Mouse (Mus musculus): ENCODE measurements around the gene Tnfrsf19. TPM values are rescaled to one million over a fixed set of nuclear protein-coding genes. Genes with fewer than 3 reads are reported as not detected.

Tnfrsf19 gene
- polyA plus RNA-seq, 1 experiment: 4.7 TPM

- H3K4me1 ChIP-seq (ENCODE audit: control insufficient read depth, insufficient read depth, insufficient read length, low read length): no peaks in the 10 kb centered on the region
- WGBS: 76% methylated on average over 1 of the region's 1 CpGs
- TF ChIP-seq POLR2A (IDR thresholded peaks at IDR 0.05; ENCODE audit: low read depth, low read length) (no peak), CTCF (IDR thresholded peaks at IDR 0.05; ENCODE audit: extremely low read depth, insufficient read length, insufficient replicate concordance, low read depth, low read length) (no peak)
- no peaks in the 10 kb centered on the region for H3K27me3 ChIP-seq (ENCODE audit: control insufficient read depth, insufficient read depth, low read length)
- H3K27ac ChIP-seq (ENCODE audit: insufficient read depth, low read depth, low read length): no peak overlapping the region
- no peaks in the 10 kb centered on the region for H3K36me3 ChIP-seq (ENCODE audit: control insufficient read depth, insufficient read depth, low read length)
- H3K4me3 ChIP-seq (ENCODE audit: low read depth, low read length): no peak overlapping the region
Measured at GRCm38 (mm10) chr14:61022383-61022782, 23.9 kb downstream of the Tnfrsf19 start.

GRCm38 (mm10) chr14:61020968-61021367 is 25.3 kb downstream of the Tnfrsf19 start:
- WGBS: 69% methylated on average over 2 of the region's 2 CpGs
- Histone ChIP-seq H3K27ac (ENCODE audit: insufficient read depth, low read depth, low read length) (no peak overlapping the region), H3K4me1 (ENCODE audit: control insufficient read depth, insufficient read depth, insufficient read length, low read length) (no peaks in the 10 kb centered on the region), H3K27me3 (ENCODE audit: control insufficient read depth, insufficient read depth, low read length) (no peaks in the 10 kb centered on the region), H3K36me3 (ENCODE audit: control insufficient read depth, insufficient read depth, low read length) (no peaks in the 10 kb centered on the region), H3K4me3 (ENCODE audit: low read depth, low read length) (no peak overlapping the region)
- TF ChIP-seq POLR2A (IDR thresholded peaks at IDR 0.05; ENCODE audit: low read depth, low read length) (no peak), CTCF (IDR thresholded peaks at IDR 0.05; ENCODE audit: extremely low read depth, insufficient read length, insufficient replicate concordance, low read depth, low read length) (no peak)

GRCm38 (mm10) chr14:61019880-61020279 is 26.4 kb downstream of the Tnfrsf19 start:
- no peaks in the 10 kb centered on the region for H3K4me1 ChIP-seq (ENCODE audit: control insufficient read depth, insufficient read depth, insufficient read length, low read length)
- 94% methylated on average over 1 of the region's 1 CpGs for WGBS
- no peaks in the 10 kb centered on the region for H3K36me3 ChIP-seq (ENCODE audit: control insufficient read depth, insufficient read depth, low read length)
- H3K27me3 ChIP-seq (ENCODE audit: control insufficient read depth, insufficient read depth, low read length): no peaks in the 10 kb centered on the region
- H3K4me3 ChIP-seq (ENCODE audit: low read depth, low read length): no peak overlapping the region
- TF ChIP-seq CTCF (IDR thresholded peaks at IDR 0.05; ENCODE audit: extremely low read depth, insufficient read length, insufficient replicate concordance, low read depth, low read length): no peak
- no peak for TF ChIP-seq POLR2A (IDR thresholded peaks at IDR 0.05; ENCODE audit: low read depth, low read length)
- H3K27ac ChIP-seq (ENCODE audit: insufficient read depth, low read depth, low read length): no peak overlapping the region

- TF ChIP-seq CTCF (IDR thresholded peaks at IDR 0.05; ENCODE audit: extremely low read depth, insufficient read length, insufficient replicate concordance, low read depth, low read length): no peak
- no peak for TF ChIP-seq POLR2A (IDR thresholded peaks at IDR 0.05; ENCODE audit: low read depth, low read length)
- 92% methylated on average over 15 of the region's 15 CpGs for WGBS
- no peak overlapping the region for H3K27ac ChIP-seq (ENCODE audit: insufficient read depth, low read depth, low read length)
- H3K4me3 ChIP-seq (ENCODE audit: low read depth, low read length): no peak overlapping the region
- no peaks in the 10 kb centered on the region for H3K27me3 ChIP-seq (ENCODE audit: control insufficient read depth, insufficient read depth, low read length)
- H3K36me3 ChIP-seq (ENCODE audit: control insufficient read depth, insufficient read depth, low read length): no peaks in the 10 kb centered on the region
- H3K4me1 ChIP-seq (ENCODE audit: control insufficient read depth, insufficient read depth, insufficient read length, low read length): no peaks in the 10 kb centered on the region
Measured at GRCm38 (mm10) chr14:61014544-61014943, 31.7 kb downstream of the Tnfrsf19 start.

GRCm38 (mm10) chr14:61012397-61012931 is 33.8 kb downstream of the Tnfrsf19 start:
- WGBS: 14% methylated on average over 17 of the region's 17 CpGs
- no peaks in the 10 kb centered on the region for H3K27me3 ChIP-seq (ENCODE audit: control insufficient read depth, insufficient read depth, low read length)
- H3K27ac ChIP-seq (ENCODE audit: insufficient read depth, low read depth, low read length): no peak overlapping the region
- no peaks in the 10 kb centered on the region for H3K36me3 ChIP-seq (ENCODE audit: control insufficient read depth, insufficient read depth, low read length)
- 0 out of 2 replicates have a peak overlapping the region, but pooled peaks have one; percentile 19 for H3K4me3 ChIP-seq (ENCODE audit: low read depth, low read length)
- TF ChIP-seq CTCF (IDR thresholded peaks at IDR 0.05; ENCODE audit: extremely low read depth, insufficient read length, insufficient replicate concordance, low read depth, low read length) (no peak), POLR2A (IDR thresholded peaks at IDR 0.05; ENCODE audit: low read depth, low read length) (no peak)
- H3K4me1 ChIP-seq (ENCODE audit: control insufficient read depth, insufficient read depth, insufficient read length, low read length): no peaks in the 10 kb centered on the region

GRCm38 (mm10) chr14:61011621-61012174 is 34.6 kb downstream of the Tnfrsf19 start:
- Histone ChIP-seq H3K27me3 (ENCODE audit: control insufficient read depth, insufficient read depth, low read length) (no peaks in the 10 kb centered on the region), H3K4me1 (ENCODE audit: control insufficient read depth, insufficient read depth, insufficient read length, low read length) (no peaks in the 10 kb centered on the region), H3K4me3 (ENCODE audit: low read depth, low read length) (no peak overlapping the region), H3K36me3 (ENCODE audit: control insufficient read depth, insufficient read depth, low read length) (no peaks in the 10 kb centered on the region), H3K27ac (ENCODE audit: insufficient read depth, low read depth, low read length) (no peak overlapping the region)
- TF ChIP-seq POLR2A (IDR thresholded peaks at IDR 0.05; ENCODE audit: low read depth, low read length): no peak
- TF ChIP-seq CTCF (IDR thresholded peaks at IDR 0.05; ENCODE audit: extremely low read depth, insufficient read length, insufficient replicate concordance, low read depth, low read length): no peak
- 98% methylated on average over 8 of the region's 8 CpGs for WGBS

GRCm38 (mm10) chr14:61005127-61005837 is 41.0 kb downstream of the Tnfrsf19 start:
- H3K4me1 ChIP-seq (ENCODE audit: control insufficient read depth, insufficient read depth, insufficient read length, low read length): no peaks in the 10 kb centered on the region
- no peaks in the 10 kb centered on the region for H3K27me3 ChIP-seq (ENCODE audit: control insufficient read depth, insufficient read depth, low read length)
- TF ChIP-seq POLR2A (IDR thresholded peaks at IDR 0.05; ENCODE audit: low read depth, low read length) (no peak), CTCF (IDR thresholded peaks at IDR 0.05; ENCODE audit: extremely low read depth, insufficient read length, insufficient replicate concordance, low read depth, low read length) (no peak)
- no peaks in the 10 kb centered on the region for H3K36me3 ChIP-seq (ENCODE audit: control insufficient read depth, insufficient read depth, low read length)
- no peak overlapping the region for H3K27ac ChIP-seq (ENCODE audit: insufficient read depth, low read depth, low read length)
- no peak overlapping the region for H3K4me3 ChIP-seq (ENCODE audit: low read depth, low read length)
- WGBS: 89% methylated on average over 17 of the region's 17 CpGs

Measured in small intestine, adult 2 months (tissue).